Mouse (Mus musculus): ENCODE measurements around the gene Gm10486. TPM values are rescaled to one million over a fixed set of nuclear protein-coding genes. Genes with fewer than 3 reads are reported as not detected.
"Not testable (repeated sequence)": the region's sequence is repeated elsewhere in the genome, so short reads cannot be mapped to it uniquely, and the experiment has no call there.

Gm10486 gene
- polyA plus RNA-seq (2012; rRNA removed): not detected in 2 replicates
- not detected in 2 replicates for polyA plus RNA-seq (2014; fragmentation: Nextera tagmentation; extraction: Ambion mirVana)

DNA sequence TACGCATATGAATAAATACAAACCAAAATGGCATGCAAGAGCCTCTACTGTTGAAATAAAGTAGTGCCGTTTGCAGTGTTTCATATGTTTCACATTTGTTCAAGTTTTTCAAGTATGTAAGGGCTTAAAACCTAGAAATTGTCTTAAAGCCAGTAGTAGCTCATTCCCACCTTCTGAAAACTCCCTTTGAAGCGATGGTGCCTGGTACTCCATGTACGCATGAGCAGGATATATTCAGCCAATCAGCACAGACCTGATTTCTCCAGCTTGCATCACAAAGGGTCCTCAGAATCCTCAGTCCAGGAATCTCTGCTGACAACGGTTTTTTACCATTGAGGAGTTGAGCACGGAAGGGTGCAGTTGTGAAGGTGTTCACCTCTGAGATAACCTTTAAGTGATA lies at the start of gene Gm10486:
TSS of gene Gm10486 (plus strand) at position 301 of the 400 bp plus-strand sequence.
- H3K4me3 ChIP-seq (ENCODE audit: insufficient read depth in 1 of 2, low read depth in 2 of 2, low read length in 2 of 2); H3K27me3 ChIP-seq (ENCODE audit: control insufficient read depth, insufficient read depth, low read length); ATAC-seq (ENCODE audit: insufficient read depth); H3K4me1 ChIP-seq (replicated peaks; ENCODE audit: control insufficient read depth in 2 of 2, insufficient read depth in 2 of 2, low read length in 1 of 2); H3K9me3 ChIP-seq (ENCODE audit: control insufficient read depth, low read length); DNase-seq (ENCODE audit: low read depth in 3 of 3, low spot score in 3 of 3); H3K27ac ChIP-seq; H3K4me2 ChIP-seq (ENCODE audit: low read depth); H3K36me3 ChIP-seq (replicated peaks; ENCODE audit: control insufficient read depth, insufficient read depth, low read depth); H3K9ac ChIP-seq (replicated peaks): not testable (repeated sequence)
- no CpG with 5 or more reads among the region's 6 CpGs for WGBS (ENCODE audit: insufficient replicate concordance)

Data from liver, embryonic 14.5 days (tissue).